Comparison of ENCODE assay signal across 7 mouse cellular contexts in the genomic region with DNA sequence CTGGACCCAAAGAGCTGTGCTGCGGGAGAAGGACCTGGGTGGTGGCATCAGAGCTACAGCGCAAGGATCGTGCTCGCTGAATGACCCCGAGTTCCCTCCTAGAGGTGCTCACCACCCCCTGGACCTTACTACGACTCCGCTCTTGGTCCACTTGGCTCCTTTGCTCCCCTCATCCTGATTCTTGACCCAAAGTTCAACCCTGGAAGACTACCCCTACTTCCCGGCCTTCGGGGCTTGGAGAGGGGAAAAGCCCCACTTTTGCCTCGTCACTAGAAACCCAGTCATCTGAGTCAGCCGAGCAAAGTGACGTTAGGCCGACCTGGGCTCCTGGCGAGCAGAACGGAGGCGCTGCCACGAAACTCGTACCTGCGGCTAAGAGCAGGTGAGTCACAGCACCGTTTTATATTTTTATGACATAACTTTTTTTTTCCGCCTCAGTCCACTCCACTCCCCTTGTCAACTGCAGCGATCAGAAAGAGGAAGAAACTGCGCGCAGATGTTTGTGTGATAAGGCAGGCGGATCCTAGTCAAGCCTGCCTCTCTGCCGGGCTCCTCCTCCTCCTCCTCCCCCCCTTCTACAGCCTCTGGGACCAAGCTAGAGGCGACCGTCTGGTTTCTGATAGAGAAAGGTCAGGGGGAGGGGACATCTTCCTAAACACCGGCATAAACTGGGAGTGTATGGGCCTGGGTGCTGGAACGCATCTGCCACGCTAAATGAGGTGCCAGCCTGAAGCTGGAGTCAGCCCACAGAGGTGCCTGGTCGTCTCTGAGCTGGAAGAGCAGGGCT. TPM values are rescaled to one million over a fixed set of nuclear protein-coding genes. Genes with fewer than 3 reads are reported as not detected.
DNase-seq lines count a peak whose midpoint lies in the region; ATAC-seq and TF ChIP-seq lines count a peak whose summit lies in the region.

A gene (minus strand): TSS at position 502 of the 787 bp plus-strand sequence.

- DNase-seq in lung, adult 18-20 months = peak; percentile 54 to 67
- no peak for DNase-seq in left cerebral cortex, postnatal 25 days (ENCODE audit: low spot score in 2 of 2)
- DNase-seq in adrenal gland, adult 18-20 months (ENCODE audit: low spot score in 2 of 2) = no peak

- intact Hi-C loops in left cerebral cortex, postnatal 25 days (cut with DNase I) = loop anchor here (5.0 to 10.0 kb wide), 2 partner anchors 264 to 562 kb away; no protein-coding TSS in a partner anchor

- no peaks in the 10 kb centered on the region for H3K4me1 ChIP-seq in ES-Bruce4 (ENCODE audit: control insufficient read depth, insufficient read depth, low read length)
- peaks cover 11% of the 10 kb centered on the region for H3K4me1 ChIP-seq in hindbrain, embryonic 12.5 days
- H3K4me1 ChIP-seq in olfactory bulb, adult 2 months (ENCODE audit: control insufficient read depth, insufficient read depth, low read length) = peaks cover 6% of the 10 kb centered on the region

- WGBS in hindbrain, embryonic 12.5 days = 1% methylated on average over 32 of the region's 32 CpGs
- WGBS in olfactory bulb, adult 2 months = 3% methylated on average over 32 of the region's 32 CpGs

- peak within 1 kb of the TSS; percentile 78 for H3K9ac ChIP-seq in ES-Bruce4 (ENCODE audit: low read depth, poor library complexity, severe bottlenecking)
- peak within 1 kb of the TSS; percentile 38; the same call in 1 of the 2 replicates for H3K9ac ChIP-seq in hindbrain, embryonic 12.5 days

- no peak for TF ChIP-seq EP300 in ES-Bruce4 (IDR thresholded peaks at IDR 0.05; ENCODE audit: insufficient read depth, low read depth, low read length)

- H3K4me2 ChIP-seq in hindbrain, embryonic 12.5 days (replicated peaks) = peak within 1 kb of the TSS; percentile 71

- no peaks in the 10 kb centered on the region for H3K9me3 ChIP-seq in ES-Bruce4 (replicated peaks; ENCODE audit: control insufficient read depth, insufficient read depth, low read length, poor library complexity, severe bottlenecking)
- H3K9me3 ChIP-seq in hindbrain, embryonic 12.5 days (replicated peaks) = 0 out of 2 replicates have a peak, but pooled peaks cover 2% of the 10 kb centered on the region

- no peaks in the 10 kb centered on the region for H3K36me3 ChIP-seq in ES-Bruce4 (ENCODE audit: control insufficient read depth, insufficient read depth, low read length, poor library complexity, severe bottlenecking)
- H3K36me3 ChIP-seq in hindbrain, embryonic 12.5 days = no peaks in the 10 kb centered on the region

- no peak within 1 kb of the TSS for H3K27ac ChIP-seq in ES-Bruce4 (ENCODE audit: insufficient read depth, low read length)
- H3K27ac ChIP-seq in hindbrain, embryonic 12.5 days = no peak within 1 kb of the TSS
- H3K27ac ChIP-seq in olfactory bulb, adult 2 months (ENCODE audit: insufficient read depth, low read depth, low read length) = no peak within 1 kb of the TSS

- peak; percentile 19 for ATAC-seq in activated CD4-positive, CD25-positive, alpha-beta regulatory T cell, adult 4 months
- ATAC-seq in hindbrain, embryonic 12.5 days (ENCODE audit: low FRiP score) = 0 out of 2 replicates have a peak, but pooled peaks have one; percentile 9

- no peak for TF ChIP-seq CTCF in ES-Bruce4 (IDR thresholded peaks at IDR 0.05; ENCODE audit: low read depth, low read length)
- TF ChIP-seq CTCF in olfactory bulb, adult 2 months (IDR thresholded peaks at IDR 0.05; ENCODE audit: insufficient read depth, low read depth, low read length) = no peak

- peak within 1 kb of the TSS; percentile 41 for H3K4me3 ChIP-seq in ES-Bruce4 (ENCODE audit: low read depth, low read length)
- peak within 1 kb of the TSS; percentile 37 for H3K4me3 ChIP-seq in hindbrain, embryonic 12.5 days
- H3K4me3 ChIP-seq in olfactory bulb, adult 2 months (ENCODE audit: insufficient read depth, low read depth, low read length) = peak within 1 kb of the TSS; percentile 19; the same call in 1 of the 2 replicates

- H3K27me3 ChIP-seq in ES-Bruce4 (ENCODE audit: control insufficient read depth, insufficient read depth, low read length, poor library complexity, severe bottlenecking) = peaks cover 38% of the 10 kb centered on the region
- H3K27me3 ChIP-seq in hindbrain, embryonic 12.5 days = peaks cover 95% of the 10 kb centered on the region

- no peak for TF ChIP-seq POLR2A in ES-Bruce4 (IDR thresholded peaks at IDR 0.05; ENCODE audit: insufficient read depth, low read length)
- no peak for TF ChIP-seq POLR2A in olfactory bulb, adult 2 months (IDR thresholded peaks at IDR 0.05; ENCODE audit: insufficient read depth, low read depth, low read length)

RNA-seq across cellular contexts. Expression of the gene that starts here (rescaled TPM):
- 0.62 and 0.85 TPM in 2 replicates for polyA plus RNA-seq in ES-Bruce4 (2011; ENCODE audit: insufficient read depth, insufficient read length, low read depth, missing spikeins)
- not detected for polyA plus RNA-seq in activated CD4-positive, CD25-positive, alpha-beta regulatory T cell, adult 4 months (2017; shearing (Covaris generic))
- 2.8 and 3.0 TPM in 2 replicates for polyA plus RNA-seq in hindbrain, embryonic 12.5 days (2016; fragmentation: Nextera tagmentation; extraction: Ambion mirVana)
- polyA plus RNA-seq in olfactory bulb, adult 2 months (2012; ENCODE audit: insufficient read depth, insufficient read length, low replicate concordance, missing spikeins) = not detected in 2 replicates
- total RNA-seq in left cerebral cortex, postnatal 25 days (2021) = under 1 TPM in 1 of 2 experiments, not detected in 1; 0.18 TPM
- not detected for total RNA-seq in adrenal gland, adult 18-20 months (2021)

Comparison
In these comparisons a context has a peak if more than half of its experiments do, and no peak if none do; other contexts are left out.
1. Peak in ATAC-seq in activated CD4-positive, CD25-positive, alpha-beta regulatory T cell, adult 4 months; RNA of the gene not detected or under 1 TPM.
2. DNase-seq: peak in lung, adult 18-20 months (2 of 2); none in left cerebral cortex, postnatal 25 days (0 of 2) and adrenal gland, adult 18-20 months (0 of 2).
3. Peak in every context shown above with its lines, with median percentiles within 50 percentile points of each other: H3K4me3 ChIP-seq.